Mouse (Mus musculus): ENCODE data around the gene Obscn.

GRCm38 (mm10) chr11:59135904-59136452, at the start of gene Obscn:
- no peak for TF ChIP-seq CTCF (IDR thresholded peaks at IDR 0.05; ENCODE audit: insufficient read depth, low read length)
- no peak for TF ChIP-seq POLR2A (IDR thresholded peaks at IDR 0.05; ENCODE audit: borderline replicate concordance, extremely low read depth, low read depth, low read length)
